Mouse (Mus musculus) heart, adult 18-20 months (tissue): ENCODE results near the gene Pacrg. TPM values are rescaled to one million over a fixed set of nuclear protein-coding genes. Genes with fewer than 3 reads are reported as not detected.

Experiments used
- DNase-seq, 2 experiments: peaks; one replicate each; pipeline ENCODE4 v3.0.0; 2021 to 2022; ENCODE audit warnings: mixed read lengths in 1 of 2
- total RNA-seq, 2 experiments: library from RNA; stranded (reverse); gene quantifications; 2 replicates each; pipeline ENCODE4 v1.2.3; 2021

Gene Pacrg
- total RNA-seq, 2 experiments from 2014 or later, result 1.1 to 2.1 TPM

DNA sequence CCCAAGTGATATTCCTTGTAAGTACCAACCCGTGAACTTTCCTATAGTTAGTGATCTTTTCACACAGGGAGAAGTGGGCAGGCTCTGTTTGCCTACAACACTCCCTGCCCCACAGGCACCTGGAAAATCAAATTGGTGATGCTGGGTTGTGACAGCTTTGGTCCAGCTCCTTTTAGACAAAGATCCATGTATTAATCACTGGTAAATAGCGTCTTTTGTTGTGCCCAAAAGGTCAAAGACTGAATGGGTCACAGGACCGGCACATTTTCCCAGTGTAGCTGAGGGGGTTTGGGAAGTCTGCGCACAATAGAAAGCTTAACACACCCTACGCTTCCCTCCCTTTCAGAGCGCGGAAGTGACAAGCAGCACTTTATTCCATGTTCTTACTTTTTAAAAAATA, 434.2 kb downstream of the Pacrg start:
- DNase-seq, result no peak

- DNase-seq, result no peak
These were observed 436.9 kb downstream of the Pacrg start for GRCm38 (mm10) chr17:10403186-10403585.

- no peak for DNase-seq
These were observed 438.0 kb downstream of the Pacrg start for GRCm38 (mm10) chr17:10402064-10402640.

DNA sequence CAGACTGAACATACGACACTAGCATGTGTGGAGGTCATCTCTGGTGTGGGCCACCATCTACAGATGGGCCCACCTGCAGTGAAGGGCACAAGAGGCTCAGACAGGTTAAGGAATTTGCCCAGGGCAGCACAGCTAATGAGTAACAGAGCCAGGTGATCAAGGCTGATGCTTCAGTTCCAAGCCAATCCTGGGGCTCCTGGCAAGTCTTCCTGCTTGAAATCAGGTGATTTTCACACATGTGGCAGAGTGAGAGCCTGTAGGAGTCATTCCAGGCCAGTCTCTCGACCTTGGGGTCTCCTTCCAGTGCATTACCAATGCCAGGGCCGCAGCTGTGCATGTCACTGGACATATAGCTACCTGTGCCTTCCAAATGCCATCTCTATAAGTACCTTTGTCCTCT, 438.6 kb downstream of the Pacrg start:
- DNase-seq, result no peak

DNA sequence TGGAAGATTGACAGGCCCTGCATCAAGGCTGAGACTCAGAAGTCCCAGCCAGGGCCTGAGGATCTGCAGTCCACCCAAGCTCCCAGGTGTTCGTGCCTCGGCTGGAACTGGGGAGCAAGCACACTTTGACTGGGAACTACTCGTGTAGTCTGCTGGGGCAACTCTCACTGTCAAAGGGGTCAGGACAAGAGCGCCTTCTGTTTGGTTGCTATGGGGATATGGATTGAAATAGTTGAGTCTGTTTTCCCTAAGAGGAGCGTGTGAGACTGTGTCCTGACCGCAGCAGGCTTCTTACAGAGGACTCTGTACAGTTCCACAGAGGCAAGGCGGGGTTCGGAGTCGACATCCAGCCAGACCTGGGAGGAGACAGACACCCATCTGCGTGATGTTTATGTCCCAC, 440.4 kb downstream of the Pacrg start:
- no peak for DNase-seq

DNA sequence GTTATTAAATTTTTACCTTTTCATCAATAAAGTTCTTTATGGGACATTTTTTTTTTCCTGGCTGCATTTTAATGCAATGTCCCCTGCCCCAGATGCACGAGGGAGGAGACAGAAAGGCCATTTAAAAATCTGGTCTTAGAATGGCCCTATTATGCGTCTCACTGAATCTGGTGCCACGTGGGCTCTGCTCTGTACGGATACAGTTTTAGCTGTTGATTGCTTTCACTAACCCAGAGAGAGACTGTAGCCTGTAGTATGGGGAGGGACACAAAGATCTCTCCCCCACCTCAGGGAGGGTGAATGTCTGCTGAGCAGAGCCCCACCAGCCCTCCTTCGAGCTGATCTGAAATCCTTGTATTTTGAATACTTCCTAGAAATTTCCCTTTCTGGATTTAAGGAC, 441.2 kb downstream of the Pacrg start:
- no peak for DNase-seq

- DNase-seq, result no peak
These were observed 442.0 kb downstream of the Pacrg start for GRCm38 (mm10) chr17:10397924-10398627.

DNA sequence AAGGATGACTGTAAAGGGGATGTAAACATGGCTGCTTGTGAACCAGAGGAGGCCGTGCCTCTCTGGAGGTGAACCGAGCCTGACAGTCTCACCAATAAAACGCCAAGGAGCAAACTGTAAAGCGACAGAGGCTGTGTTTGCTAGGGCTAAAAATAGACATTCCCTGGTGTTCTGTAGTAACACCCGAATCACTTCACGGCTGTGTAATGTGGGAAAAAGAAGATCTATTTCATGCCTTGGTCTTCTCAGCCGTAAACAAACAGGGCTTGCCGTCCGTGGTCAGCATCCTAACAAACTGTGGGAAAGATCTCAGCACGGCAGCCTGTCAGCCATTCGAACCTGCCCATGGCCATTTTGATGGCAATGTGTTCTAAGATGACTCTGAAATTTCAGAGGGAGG, 442.8 kb downstream of the Pacrg start:
- no peak for DNase-seq

DNA sequence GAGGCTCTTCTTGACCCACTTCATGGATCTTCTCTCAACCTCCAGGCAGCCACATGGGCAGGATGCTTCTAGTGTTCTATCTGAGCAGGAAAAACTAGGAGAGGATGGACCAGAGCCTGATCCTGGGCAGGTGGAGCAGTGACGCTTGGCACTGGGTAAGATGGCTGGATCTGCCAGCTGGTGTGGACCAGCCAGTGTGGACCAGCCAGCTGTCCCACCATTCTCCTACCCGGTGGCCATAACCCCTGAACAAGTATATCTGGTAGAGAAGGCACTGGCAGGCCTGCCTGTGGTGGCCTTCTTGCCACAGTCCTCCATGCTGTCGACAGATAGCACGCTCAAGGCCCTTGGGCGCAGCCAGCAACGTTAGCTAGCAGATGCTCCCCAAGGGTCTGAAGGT, 443.2 kb downstream of the Pacrg start:
- DNase-seq, result no peak

DNA sequence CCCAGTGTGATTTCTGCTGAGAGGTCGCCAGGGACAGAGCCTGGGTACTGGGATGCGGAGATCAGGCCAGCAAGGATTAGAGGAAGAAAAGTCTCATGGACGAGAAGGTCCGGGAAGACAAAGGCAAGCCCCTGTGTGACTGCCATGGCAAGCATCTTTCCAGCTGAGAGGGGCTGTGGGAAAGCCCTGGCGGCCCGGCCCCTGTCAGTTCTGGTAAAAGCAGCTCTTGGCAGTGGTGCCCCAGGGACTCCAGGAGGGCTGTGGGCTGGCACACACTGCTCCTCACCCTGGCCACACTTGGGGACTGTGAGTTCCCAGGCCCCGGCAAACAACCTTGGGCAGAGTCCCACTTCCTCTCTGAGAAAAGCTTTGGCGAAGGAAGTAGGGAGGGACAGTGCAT, 445.3 kb downstream of the Pacrg start:
- peak; percentile 38 to 47 for DNase-seq

- DNase-seq, result no peak
These were observed 446.3 kb downstream of the Pacrg start for GRCm38 (mm10) chr17:10393766-10394165.

GRCm38 (mm10) chr17:10392342-10393034, 447.6 kb downstream of the Pacrg start:
- DNase-seq, result peak; percentile 38 to 75

- peak; percentile 85 to 93 for DNase-seq
These were observed 449.6 kb downstream of the Pacrg start for GRCm38 (mm10) chr17:10390232-10391172.

GRCm38 (mm10) chr17:10389740-10390139, 450.4 kb downstream of the Pacrg start:
- DNase-seq, result peak in 1 of 2 experiments; percentile 51

DNA sequence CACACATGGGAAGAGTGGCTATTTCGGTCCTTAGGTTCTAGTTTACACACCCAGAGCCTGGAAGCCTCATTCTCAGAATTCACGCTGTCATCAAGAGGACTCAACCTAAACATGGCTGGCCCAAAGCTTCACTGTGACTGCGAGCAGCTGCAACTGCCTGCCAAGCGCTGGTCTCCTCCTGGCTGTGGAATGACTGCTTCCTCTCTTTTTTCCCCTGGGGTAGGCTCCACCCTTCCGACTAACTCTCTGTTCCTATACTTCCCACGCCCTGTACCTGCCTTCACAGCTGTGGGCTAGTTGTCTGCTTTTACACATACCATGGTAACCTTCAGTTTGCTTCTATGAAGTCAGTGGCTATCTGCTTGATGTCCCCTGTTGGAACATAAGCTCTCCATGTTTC, 453.6 kb downstream of the Pacrg start:
- DNase-seq, result peak in 1 of 2 experiments; percentile 52

DNA sequence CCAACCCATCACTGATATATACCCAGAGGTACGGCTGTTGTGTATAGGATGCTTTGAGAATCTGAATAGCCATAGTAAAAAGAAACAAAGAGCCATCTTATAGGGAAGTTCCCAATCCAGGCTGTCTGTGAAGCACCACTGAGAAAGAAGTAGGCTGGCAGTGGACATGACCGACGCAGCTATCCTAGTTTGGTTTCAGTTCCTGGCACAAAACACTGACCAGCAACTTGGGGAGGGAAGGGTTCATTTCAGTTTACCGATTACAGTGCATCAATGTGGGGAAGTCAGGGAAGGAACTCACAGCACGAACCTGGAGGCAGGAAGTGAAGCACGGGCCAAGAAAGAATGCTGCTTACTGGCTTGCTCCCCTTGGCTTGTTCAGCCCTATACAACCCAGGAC, 456.7 kb downstream of the Pacrg start:
- peak in 1 of 2 experiments; percentile 60 for DNase-seq

- peak; percentile 69 for DNase-seq
These were observed 461.5 kb downstream of the Pacrg start for GRCm38 (mm10) chr17:10378467-10379175.

DNA sequence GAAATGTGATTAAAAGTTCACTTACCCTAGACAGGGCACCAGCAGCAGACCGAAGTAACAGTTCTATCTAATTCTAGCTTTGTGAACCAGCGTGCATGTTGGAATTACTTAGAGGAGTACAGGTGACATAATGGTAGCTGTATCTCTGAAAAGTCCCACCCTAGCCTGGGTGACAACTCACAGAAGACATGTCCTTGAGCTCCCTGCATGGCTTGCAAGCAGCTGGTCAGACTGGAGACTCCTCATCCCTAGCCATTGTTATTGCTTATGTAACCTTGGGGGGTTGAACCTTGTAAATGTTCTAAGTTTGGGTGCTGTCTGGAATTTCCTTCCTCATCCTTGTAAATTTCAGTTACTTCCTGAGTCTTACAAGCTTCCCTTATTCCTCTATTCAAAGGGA, 462.5 kb downstream of the Pacrg start:
- no peak for DNase-seq

GRCm38 (mm10) chr17:10374316-10374715, 465.8 kb downstream of the Pacrg start:
- no peak for DNase-seq

DNA sequence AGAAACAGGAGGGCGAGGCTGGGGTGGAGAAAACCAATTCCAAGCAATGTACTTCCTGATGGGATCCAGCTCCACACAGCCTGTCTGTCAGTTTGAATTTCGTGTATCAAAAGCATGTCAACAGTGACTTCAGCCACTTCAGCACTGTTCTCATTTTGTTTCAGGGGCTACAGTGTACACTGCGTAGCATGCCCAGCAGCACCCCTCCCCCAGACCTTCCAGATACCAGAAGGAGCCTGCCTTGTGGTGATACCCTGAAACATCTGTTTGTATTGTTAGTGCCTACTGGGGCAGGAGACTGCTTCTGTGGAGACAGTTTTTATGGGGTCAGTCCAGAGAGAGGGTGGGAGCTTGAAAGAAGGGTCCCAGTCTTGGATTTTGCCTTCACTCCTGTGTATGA, 466.4 kb downstream of the Pacrg start:
- DNase-seq, result no peak

- DNase-seq, result peak; percentile 31 to 47
These were observed 467.9 kb downstream of the Pacrg start for GRCm38 (mm10) chr17:10372001-10372785.
